Mouse (Mus musculus) regulatory T cell (primary cell): ENCODE results near the gene Gen1.

Experiments used
- in situ Hi-C: fragments of 300-600 bp; cut with MboI, MseI; formaldehyde crosslinking; loops from one replicate; pipeline ENCODE4 v1.15.1; 2025; ENCODE audit warnings: high pct_unique_total_duplicates

Gen1 gene

DNA sequence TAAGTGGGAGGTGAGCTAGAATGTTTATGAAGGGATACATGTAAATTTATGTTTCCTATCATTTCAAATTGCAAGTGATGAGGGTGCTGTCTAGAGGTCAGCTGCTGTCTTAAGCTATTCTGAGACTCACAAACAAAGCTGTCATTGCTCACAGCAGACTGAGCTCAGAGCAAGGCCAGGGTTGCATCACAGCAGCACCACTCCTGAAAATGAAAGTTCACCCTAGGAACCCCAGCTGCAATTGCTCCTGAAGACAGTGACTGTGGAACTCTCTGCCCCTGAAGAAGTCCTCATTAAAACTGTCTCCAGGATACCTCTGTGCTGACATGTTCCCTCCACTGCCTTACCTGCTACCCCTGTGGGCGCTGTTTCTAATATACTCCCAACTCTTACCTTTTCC, 70.6 kb downstream of the Gen1 start:
- in situ Hi-C loops, result no loop called here
